Mouse (Mus musculus) erythroblast, embryonic 14.5 days (primary cell): ENCODE results near the gene Gm2a.

Source experiments
- GATA1 ChIP-seq: IDR thresholded peaks from 2 replicates; pipeline ENCODE4 v1.6.1; 2012; ENCODE audit warnings: low read length, inconsistent platforms, mixed read lengths
- TAL1 ChIP-seq: IDR thresholded peaks from 3 replicates; pipeline ENCODE4 v1.6.1; 2012; ENCODE audit warnings: low read length, inconsistent platforms, mixed read lengths

GRCm38 (mm10) chr11:55128411-55128810 is 30.5 kb downstream of the Gm2a start:
- TF ChIP-seq GATA1 (no peak), TAL1 (no peak)
